Mouse (Mus musculus) ES-E14 (cell line): Measurements from ENCODE around the gene Atp8a1.

Experiments used
- CHD2 ChIP-seq: IDR thresholded peaks from 2 replicates; pipeline ENCODE4 v1.6.1; 2014; ENCODE audit warnings: mild to moderate bottlenecking, low read depth, low read length, inconsistent platforms
- HCFC1 ChIP-seq: IDR thresholded peaks from 2 replicates; pipeline ENCODE4 v1.6.1; 2012; ENCODE audit warnings: low read length, inconsistent platforms, borderline replicate concordance; ENCODE audit not compliant: insufficient read depth
- MAFK ChIP-seq: IDR thresholded peaks from 2 replicates; pipeline ENCODE4 v1.6.1; 2014; ENCODE audit warnings: mild to moderate bottlenecking, low read depth, low read length, inconsistent platforms; ENCODE audit not compliant: insufficient read depth

DNA sequence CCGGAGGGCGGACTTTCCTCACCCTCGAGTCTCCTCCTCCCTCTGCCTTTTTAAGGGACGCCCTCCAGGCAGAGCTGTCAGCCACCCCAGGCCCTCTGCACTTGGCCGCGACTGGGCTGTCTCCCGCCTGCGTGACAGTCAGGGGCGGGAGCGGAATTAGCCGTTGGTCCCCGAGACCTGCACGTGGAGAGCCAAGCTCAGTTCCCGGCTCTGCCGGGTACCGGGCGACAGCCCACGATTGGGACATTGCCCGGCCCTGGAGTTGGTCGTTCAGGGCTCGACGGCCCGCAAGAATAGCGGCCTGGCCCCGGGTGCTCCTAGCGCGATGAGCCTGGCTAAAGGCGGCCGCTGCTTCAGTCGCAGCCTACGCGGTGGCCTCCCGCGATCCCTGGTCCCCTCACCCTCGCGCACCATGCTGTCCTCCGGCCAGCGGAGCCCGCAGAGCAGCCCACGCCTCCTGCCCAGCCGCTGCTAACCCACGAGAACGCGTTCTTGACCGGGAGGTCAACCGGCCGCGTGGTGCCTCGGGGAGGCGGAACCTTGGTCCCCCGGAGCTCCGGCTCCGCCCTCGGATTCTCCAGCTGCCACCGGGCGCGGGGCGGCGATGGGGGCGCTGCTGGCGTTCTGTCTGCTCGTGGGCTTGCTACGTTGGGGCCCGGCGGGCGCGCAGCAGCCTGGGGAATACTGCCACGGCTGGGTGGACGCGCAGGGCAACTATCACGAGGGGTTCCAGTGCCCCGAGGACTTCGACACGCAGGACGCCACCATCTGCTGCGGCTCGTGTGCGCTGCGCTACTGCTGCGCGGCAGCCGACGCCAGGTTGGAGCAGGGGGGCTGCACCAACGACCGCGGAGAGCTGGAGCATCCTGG lies 239.2 kb downstream of the Atp8a1 start, which contains the start of gene Shisa3:
- TF ChIP-seq HCFC1, result no peak
- TF ChIP-seq MAFK, result no peak
- no peak for TF ChIP-seq CHD2
